Mouse (Mus musculus): ENCODE results near the gene Olfr765. TPM values are rescaled to one million over a fixed set of nuclear protein-coding genes. Genes with fewer than 3 reads are reported as not detected.
A peak's percentile ranks its signal among the peaks of the same experiment; 100 is the strongest.
"Not testable (repeated sequence)": the region's sequence is repeated elsewhere in the genome, so short reads cannot be mapped to it uniquely, and the experiment has no call there.

Olfr765 gene
- polyA plus RNA-seq (2015; fragmentation: Nextera tagmentation; extraction: Ambion mirVana): not detected in 2 replicates

DNA sequence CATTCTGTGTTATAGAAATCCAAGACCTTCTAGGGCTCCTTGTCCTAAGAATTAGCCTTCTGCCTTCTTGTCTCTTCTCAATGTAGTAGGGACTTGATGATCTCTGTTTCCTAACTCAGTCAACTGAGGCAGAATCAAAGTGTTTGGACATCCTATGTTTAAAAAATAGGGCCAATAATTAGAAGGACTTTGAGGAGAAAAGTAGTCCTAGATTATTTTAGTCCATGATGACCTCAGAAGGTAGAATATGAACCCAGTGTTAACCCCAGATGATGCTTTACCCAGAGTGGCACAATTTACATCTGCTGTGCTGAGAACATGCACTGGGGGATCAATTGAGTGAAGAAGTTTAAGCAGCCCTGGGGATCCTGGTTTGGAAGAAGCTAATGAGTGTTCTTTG lies at the start of gene Olfr765:
TSS of gene Olfr765 (minus strand) at position 101 of the 400 bp plus-strand sequence.
- not testable (repeated sequence) for DNase-seq (ENCODE audit: low spot score)

DNA sequence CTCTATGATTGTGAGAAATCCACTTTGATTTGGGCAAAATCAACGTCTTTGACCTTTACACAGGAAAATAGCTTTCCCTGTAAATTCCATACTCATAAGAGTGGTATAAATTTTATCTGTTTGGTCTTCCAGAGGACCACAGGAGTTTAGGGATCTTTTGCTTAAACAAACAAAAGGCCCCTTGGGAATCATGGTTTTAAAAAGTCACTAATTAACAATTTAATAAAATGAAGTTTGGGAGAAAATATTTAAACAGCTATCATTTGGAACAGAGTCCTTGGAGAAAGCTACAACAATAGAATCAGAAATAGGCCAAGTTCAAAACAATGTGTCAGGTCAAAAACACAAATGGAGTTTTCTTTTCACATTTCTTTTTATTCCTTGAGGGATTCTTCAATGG lies 49.5 kb upstream of the Olfr765 start, which contains the start of gene Olfr768:
TSS of gene Olfr768 (minus strand) at position 101 of the 400 bp plus-strand sequence.
- DNase-seq (ENCODE audit: low spot score): no peak

GRCm38 (mm10) chr10:129082810-129083209 lies 33.0 kb upstream of the Olfr765 start, which contains the start of gene Olfr767:
TSS of gene Olfr767 (minus strand) at chr10:129082910.
- DNase-seq (ENCODE audit: low spot score): not testable (repeated sequence)

DNA sequence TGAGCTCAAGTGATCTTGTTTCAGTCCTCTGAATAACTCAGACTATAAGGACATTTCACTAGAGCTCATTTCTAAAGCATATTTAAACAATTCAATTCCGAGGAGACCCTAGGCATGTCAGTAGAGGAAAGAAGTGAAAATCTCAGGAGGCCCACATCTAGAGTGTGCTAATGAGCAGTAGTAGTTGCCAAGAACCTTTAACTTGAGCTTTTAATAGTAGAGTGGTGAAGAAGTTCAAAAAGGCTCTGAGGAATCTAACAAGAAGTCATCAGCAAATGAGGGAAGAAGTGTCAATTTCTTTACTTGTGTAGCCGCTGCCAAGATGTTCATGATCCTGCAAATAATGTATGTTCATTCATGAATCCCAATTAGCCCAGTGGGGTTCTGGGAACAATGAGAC lies 19.1 kb upstream of the Olfr765 start, which contains the start of gene Olfr766-ps1:
TSS of gene Olfr766-ps1 (minus strand) at position 101 of the 400 bp plus-strand sequence.
- no peak for DNase-seq (ENCODE audit: low spot score)

- no peak for DNase-seq (ENCODE audit: low spot score)
These were observed 10.0 kb downstream of the Olfr765 start, which contains the start of gene Olfr764-ps1 for GRCm38 (mm10) chr10:129039796-129040195. TSS of gene Olfr764-ps1 (minus strand) at chr10:129039896.

DNA sequence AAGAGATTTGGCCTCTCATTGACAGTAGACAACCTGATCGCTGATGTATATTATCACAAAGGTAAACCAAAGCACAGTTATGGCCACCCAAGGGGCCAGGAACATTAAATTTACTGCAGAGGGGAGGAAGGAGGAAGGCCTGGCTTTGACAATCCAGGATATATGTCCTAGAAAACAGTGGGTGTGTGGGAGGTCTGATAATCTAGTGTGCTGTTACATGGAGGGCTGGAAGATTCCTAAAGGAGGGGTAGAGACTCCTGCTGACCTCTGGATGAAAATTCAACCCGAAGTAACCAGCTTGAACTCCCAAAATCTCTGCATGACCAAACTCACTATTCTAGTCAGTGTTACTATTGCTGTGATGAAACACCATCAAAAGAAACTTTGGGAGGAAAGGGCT lies 21.5 kb downstream of the Olfr765 start:
- DNase-seq (ENCODE audit: low spot score): no peak

GRCm38 (mm10) chr10:129026018-129026662 lies 23.7 kb downstream of the Olfr765 start:
- DNase-seq (ENCODE audit: low spot score): peak; percentile 30

DNA sequence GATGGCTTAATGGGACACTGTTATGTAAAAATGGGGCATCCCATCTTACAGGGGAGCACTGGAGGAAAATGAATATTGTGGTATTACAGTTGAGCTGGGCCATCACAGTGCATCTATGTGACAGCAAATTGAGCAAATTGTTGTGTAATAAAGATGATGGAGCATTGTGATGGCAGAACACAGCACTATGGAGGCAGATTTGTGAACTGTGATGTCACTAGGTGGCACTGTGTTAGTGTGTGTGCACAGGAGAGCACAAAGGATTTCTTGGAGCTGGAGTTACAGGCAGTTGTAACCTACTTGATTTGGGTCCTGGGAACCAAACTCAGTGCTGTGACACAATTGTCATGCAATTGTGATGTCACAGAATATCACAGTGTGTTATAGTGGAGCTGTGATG lies 26.5 kb downstream of the Olfr765 start:
- no peak for DNase-seq (ENCODE audit: low spot score)

DNA sequence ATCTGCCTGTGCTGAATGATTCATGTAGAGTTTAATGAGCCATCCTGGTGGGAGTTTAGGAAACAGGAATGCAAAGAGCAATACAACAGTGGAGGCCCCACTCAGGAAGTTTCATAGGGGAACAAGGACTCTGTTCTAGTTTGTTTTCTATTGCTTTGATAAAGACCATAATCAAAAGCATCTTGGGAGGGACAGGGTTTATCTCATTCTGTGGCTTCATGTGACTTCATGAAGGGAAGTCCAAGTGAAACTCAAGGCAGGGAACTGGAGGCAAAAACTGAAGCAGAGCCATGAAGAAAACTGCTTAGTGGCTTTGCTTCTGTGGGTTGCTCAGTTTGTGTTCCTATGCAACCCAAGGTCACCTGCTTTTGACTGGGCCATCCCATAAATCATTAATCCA lies 35.3 kb downstream of the Olfr765 start:
- no peak for DNase-seq (ENCODE audit: low spot score)

DNA sequence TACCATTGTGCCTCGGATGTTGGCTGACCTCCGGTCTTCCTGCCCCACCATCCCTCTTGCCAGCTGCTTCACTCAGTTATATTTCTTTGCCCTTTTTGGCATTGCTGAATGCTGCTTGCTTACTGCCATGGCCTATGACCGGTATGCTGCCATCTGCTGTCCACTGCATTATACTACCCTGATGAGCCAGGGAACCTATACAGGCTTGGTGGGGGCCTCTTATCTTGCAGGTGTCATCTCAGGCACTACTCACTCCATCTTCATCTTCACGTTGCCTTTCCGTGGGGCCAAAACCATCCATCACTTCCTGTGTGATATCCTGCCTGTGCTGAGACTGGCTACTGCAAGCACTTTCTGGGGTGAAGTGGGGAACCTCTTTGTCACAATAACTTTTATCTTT lies 38.3 kb downstream of the Olfr765 start:
- DNase-seq (ENCODE audit: low spot score): not testable (repeated sequence)

GRCm38 (mm10) chr10:129010288-129010841 lies 39.4 kb downstream of the Olfr765 start, which contains the start of gene Olfr763:
TSS of gene Olfr763 (plus strand) at chr10:129010791.
- DNase-seq (ENCODE audit: low spot score): no peak

DNA sequence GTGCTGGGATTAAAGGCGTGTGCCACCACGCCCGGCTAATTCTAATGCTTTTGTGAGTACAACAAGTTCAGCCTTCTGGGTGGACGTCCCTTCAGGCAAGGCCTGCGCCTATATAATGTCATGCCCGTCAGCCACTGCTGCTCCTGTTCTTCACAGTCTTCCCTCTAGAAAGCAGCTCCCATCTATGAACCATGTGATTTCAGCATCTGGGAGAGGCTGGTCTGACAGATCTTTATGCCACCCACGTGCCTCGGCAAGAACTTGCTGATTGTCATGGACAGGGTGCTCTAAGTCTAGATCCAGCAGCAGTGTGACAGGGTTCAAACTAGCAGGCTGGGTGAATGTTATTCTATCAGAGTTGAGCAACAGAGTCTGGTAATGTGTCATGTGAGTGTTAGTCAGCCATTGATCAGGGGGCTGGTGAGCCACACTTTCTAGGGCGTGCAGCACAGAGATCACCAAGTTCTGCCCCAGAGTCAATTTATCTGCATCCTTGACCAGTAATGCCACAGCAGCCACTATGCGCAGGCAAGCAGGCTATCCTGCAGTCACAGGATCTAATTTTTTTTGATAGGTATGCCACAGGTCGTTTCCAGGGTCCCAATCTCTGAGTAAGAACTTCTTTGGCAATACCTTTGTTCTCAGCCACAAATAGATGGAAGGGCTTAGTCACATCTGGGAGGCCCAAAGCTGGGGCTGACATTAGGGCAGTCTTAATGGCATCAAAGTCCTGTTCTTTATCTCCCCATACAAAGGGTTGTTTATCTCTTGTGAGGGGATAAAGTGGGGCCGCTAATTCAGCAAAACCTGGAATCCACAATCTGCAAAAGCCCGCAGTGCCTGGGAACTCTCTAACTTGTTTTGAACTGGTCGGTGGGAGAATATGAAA lies 45.5 kb downstream of the Olfr765 start:
- DNase-seq (ENCODE audit: low spot score): no peak

GRCm38 (mm10) chr10:128996523-128997040 lies 53.2 kb downstream of the Olfr765 start:
- no peak for DNase-seq (ENCODE audit: low spot score)

DNA sequence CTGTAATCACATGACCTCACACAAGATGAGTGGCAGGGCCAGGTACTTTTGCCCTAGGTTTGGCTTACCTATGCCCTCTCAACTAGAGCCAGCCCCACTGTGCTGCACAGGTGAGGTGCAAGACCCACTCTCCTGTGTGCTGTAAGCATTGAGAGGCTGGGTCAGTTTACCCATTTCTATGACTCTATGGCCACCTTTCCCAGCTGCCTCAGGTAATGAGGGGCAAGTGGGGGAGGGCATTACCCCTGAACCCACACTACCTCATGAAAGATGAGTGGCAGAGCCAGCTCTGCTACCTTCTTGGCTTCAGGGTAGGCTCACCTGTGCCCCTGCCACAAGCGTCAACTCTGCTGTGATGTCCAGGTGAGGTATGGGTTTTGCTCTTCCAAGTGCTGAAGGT lies 54.0 kb downstream of the Olfr765 start:
- no peak for DNase-seq (ENCODE audit: low spot score)

Other genes with a start within 250 kb of the Olfr765 start
- gene Dnajc14, start 245.9 kb downstream of the Olfr765 start, polyA plus RNA-seq (2015; fragmentation: Nextera tagmentation; extraction: Ambion mirVana): 32.5 and 32.8 TPM in 2 replicates
- gene Tmem198b, start 245.6 kb downstream of the Olfr765 start, polyA plus RNA-seq (2015; fragmentation: Nextera tagmentation; extraction: Ambion mirVana): 6.0 and 6.6 TPM in 2 replicates
- gene Sarnp, start 232.7 kb downstream of the Olfr765 start, polyA plus RNA-seq (2015; fragmentation: Nextera tagmentation; extraction: Ambion mirVana): 186 and 199 TPM in 2 replicates
- 102 and 113 TPM in 2 replicates for gene Ormdl2, start 228.4 kb downstream of the Olfr765 start, polyA plus RNA-seq (2015; fragmentation: Nextera tagmentation; extraction: Ambion mirVana)
- gene Gdf11, start 158.3 kb downstream of the Olfr765 start, polyA plus RNA-seq (2015; fragmentation: Nextera tagmentation; extraction: Ambion mirVana): 2.3 and 3.0 TPM in 2 replicates
- gene Cd63, start 149.0 kb downstream of the Olfr765 start, polyA plus RNA-seq (2015; fragmentation: Nextera tagmentation; extraction: Ambion mirVana): 172 and 183 TPM in 2 replicates
- 6.3 and 7.1 TPM in 2 replicates for gene Rdh5, start 127.1 kb downstream of the Olfr765 start, polyA plus RNA-seq (2015; fragmentation: Nextera tagmentation; extraction: Ambion mirVana)
- 251 and 253 TPM in 2 replicates for gene Bloc1s1, start 126.0 kb downstream of the Olfr765 start, polyA plus RNA-seq (2015; fragmentation: Nextera tagmentation; extraction: Ambion mirVana)
- 2.4 and 2.5 TPM in 2 replicates for gene Itga7, start 116.2 kb downstream of the Olfr765 start, polyA plus RNA-seq (2015; fragmentation: Nextera tagmentation; extraction: Ambion mirVana)
- 3.4 and 5.5 TPM in 2 replicates for gene Mettl7b, start 89.0 kb downstream of the Olfr765 start, polyA plus RNA-seq (2015; fragmentation: Nextera tagmentation; extraction: Ambion mirVana)
- gene Olfr9, start 60.6 kb downstream of the Olfr765 start, polyA plus RNA-seq (2015; fragmentation: Nextera tagmentation; extraction: Ambion mirVana): not detected in 2 replicates
- not detected in 2 replicates for gene Olfr763, start 39.2 kb downstream of the Olfr765 start, polyA plus RNA-seq (2015; fragmentation: Nextera tagmentation; extraction: Ambion mirVana)
- not detected in 2 replicates for gene Olfr764-ps1, start 10.1 kb downstream of the Olfr765 start, polyA plus RNA-seq (2015; fragmentation: Nextera tagmentation; extraction: Ambion mirVana)
- not detected in 2 replicates for gene Olfr766-ps1, start 19.0 kb upstream of the Olfr765 start, polyA plus RNA-seq (2015; fragmentation: Nextera tagmentation; extraction: Ambion mirVana)
- not detected in 2 replicates for gene Olfr767, start 32.9 kb upstream of the Olfr765 start, polyA plus RNA-seq (2015; fragmentation: Nextera tagmentation; extraction: Ambion mirVana)
- gene Olfr768, start 49.4 kb upstream of the Olfr765 start, polyA plus RNA-seq (2015; fragmentation: Nextera tagmentation; extraction: Ambion mirVana): not detected in 2 replicates
- not detected in 2 replicates for gene Olfr769, start 67.9 kb upstream of the Olfr765 start, polyA plus RNA-seq (2015; fragmentation: Nextera tagmentation; extraction: Ambion mirVana)
- gene Olfr770, start 89.0 kb upstream of the Olfr765 start, polyA plus RNA-seq (2015; fragmentation: Nextera tagmentation; extraction: Ambion mirVana): not detected in 2 replicates
- not detected in 2 replicates for gene Olfr771, start 114.8 kb upstream of the Olfr765 start, polyA plus RNA-seq (2015; fragmentation: Nextera tagmentation; extraction: Ambion mirVana)
- not detected in 2 replicates for gene Olfr772, start 127.9 kb upstream of the Olfr765 start, polyA plus RNA-seq (2015; fragmentation: Nextera tagmentation; extraction: Ambion mirVana)
- gene Olfr773, start 137.4 kb upstream of the Olfr765 start, polyA plus RNA-seq (2015; fragmentation: Nextera tagmentation; extraction: Ambion mirVana): not detected in 2 replicates
- gene Olfr774, start 186.2 kb upstream of the Olfr765 start, polyA plus RNA-seq (2015; fragmentation: Nextera tagmentation; extraction: Ambion mirVana): not detected in 2 replicates
- not detected in 2 replicates for gene Olfr775, start 198.4 kb upstream of the Olfr765 start, polyA plus RNA-seq (2015; fragmentation: Nextera tagmentation; extraction: Ambion mirVana)
- gene Olfr776, start 209.1 kb upstream of the Olfr765 start, polyA plus RNA-seq (2015; fragmentation: Nextera tagmentation; extraction: Ambion mirVana): not detected in 2 replicates
- gene Olfr777, start 221.5 kb upstream of the Olfr765 start, polyA plus RNA-seq (2015; fragmentation: Nextera tagmentation; extraction: Ambion mirVana): not detected in 2 replicates

Data from thymus, postnatal 0 days (tissue).